ENCODE assay signal across 9 mouse cellular contexts in genomic region chr6:142040306-142041175, GRCm38 (mm10). TPM values are rescaled to one million over a fixed set of nuclear protein-coding genes. Genes with fewer than 3 reads are reported as not detected.
DNase-seq lines count a peak whose midpoint lies in the region; ATAC-seq and TF ChIP-seq lines count a peak whose summit lies in the region.
"Had no signal": no experiment of that assay in that cellular context is flagged by ENCODE, and none has a peak within 500 bp of the region (broad histone marks: within the 10 kb centered on the region; RNA-seq: fewer than 3 reads in every experiment).

No protein-coding gene starts in this region.

- H3K9ac ChIP-seq in kidney, embryonic 15.5 days, result no peak overlapping the region
- H3K9ac ChIP-seq in liver, embryonic 14.5 days (replicated peaks), result no peak overlapping the region

- WGBS in kidney, embryonic 15.5 days, result 39% methylated on average over 16 of the region's 16 CpGs
- WGBS in liver, embryonic 14.5 days (ENCODE audit: insufficient replicate concordance), result 42% methylated on average over 16 of the region's 16 CpGs

- no peaks in the 10 kb centered on the region for H3K27me3 ChIP-seq in kidney, embryonic 15.5 days
- no peaks in the 10 kb centered on the region for H3K27me3 ChIP-seq in liver, embryonic 14.5 days (ENCODE audit: control insufficient read depth, insufficient read depth, low read length)

- H3K27ac ChIP-seq in kidney, embryonic 15.5 days, result peak overlapping the region; percentile 56; the same call in 1 of the 2 replicates
- H3K27ac ChIP-seq in liver, embryonic 14.5 days, result no peak overlapping the region

- no peak for TF ChIP-seq EP300 in liver, embryonic 14.5 days (IDR thresholded peaks at IDR 0.05; ENCODE audit: low read depth)

- peak; percentile 94 for ATAC-seq in frontal cortex, adult (ENCODE audit: low TSS enrichment)
- ATAC-seq in kidney, embryonic 15.5 days (replicated peaks; ENCODE audit: low FRiP score), result peak; percentile 86
- ATAC-seq in liver, embryonic 14.5 days (ENCODE audit: insufficient read depth), result no peak
- no peak for ATAC-seq in erythroid progenitor cell, adult 5-6 weeks (replicated peaks; ENCODE audit: low FRiP score, poor library complexity, severe bottlenecking)

- peak; percentile 45 for TF ChIP-seq CTCF in liver, embryonic 14.5 days (IDR thresholded peaks at IDR 0.05; ENCODE audit: low read depth)

- H3K36me3 ChIP-seq in kidney, embryonic 15.5 days, result no peaks in the 10 kb centered on the region
- H3K36me3 ChIP-seq in liver, embryonic 14.5 days (replicated peaks; ENCODE audit: control insufficient read depth, insufficient read depth, low read depth), result no peaks in the 10 kb centered on the region

- 0 out of 2 replicates have a peak, but pooled peaks cover 2% of the 10 kb centered on the region for H3K4me1 ChIP-seq in kidney, embryonic 15.5 days
- no peaks in the 10 kb centered on the region for H3K4me1 ChIP-seq in liver, embryonic 14.5 days (replicated peaks; ENCODE audit: control insufficient read depth in 2 of 2, insufficient read depth in 2 of 2, low read length in 1 of 2)

- no peak overlapping the region for H3K4me3 ChIP-seq in kidney, embryonic 15.5 days (replicated peaks)
- no peak overlapping the region for H3K4me3 ChIP-seq in liver, embryonic 14.5 days (ENCODE audit: insufficient read depth in 1 of 2, low read depth in 2 of 2, low read length in 2 of 2)

- H3K4me2 ChIP-seq in kidney, embryonic 15.5 days, result peak overlapping the region; percentile 29; the same call in 1 of the 2 replicates
- H3K4me2 ChIP-seq in liver, embryonic 14.5 days (ENCODE audit: low read depth), result no peak overlapping the region

- intact Hi-C loops in gastrocnemius, postnatal 36 days (cut with DNase I), result no loop called here

- DNase-seq in gastrocnemius, postnatal 10 days, result peak; percentile 10
- no peak for DNase-seq in gastrocnemius, postnatal 36 days
- DNase-seq in brain, embryonic 18.5 days (ENCODE audit: low read depth, low spot score), result peak; percentile 37
- DNase-seq in liver, embryonic 14.5 days (ENCODE audit: low read depth in 3 of 3, low spot score in 3 of 3), result no peak
- DNase-seq in ovary, postnatal 36 days (ENCODE audit: low spot score), result peak; percentile 7

- no peaks in the 10 kb centered on the region for H3K9me3 ChIP-seq in kidney, embryonic 15.5 days (replicated peaks)
- no peaks in the 10 kb centered on the region for H3K9me3 ChIP-seq in liver, embryonic 14.5 days (ENCODE audit: control insufficient read depth, low read length)

RNA-seq across cellular contexts. Expression of gene Gm6614, which starts 29.3 kb away (rescaled TPM):
- not detected for total RNA-seq in gastrocnemius, postnatal 10 days (2021)
- not detected for total RNA-seq in gastrocnemius, postnatal 36 days (2021)
- polyA plus RNA-seq in kidney, embryonic 15.5 days (2015; fragmentation: Nextera tagmentation; extraction: Ambion mirVana), result not detected in 2 replicates
- not detected in 2 replicates for polyA plus RNA-seq in liver, embryonic 14.5 days (2012; rRNA removed)
- polyA plus RNA-seq in liver, embryonic 14.5 days (2014; fragmentation: Nextera tagmentation; extraction: Ambion mirVana), result not detected in 2 replicates
- total RNA-seq in erythroid progenitor cell, adult 5-6 weeks (2015; ENCODE audit: low replicate concordance), result not detected in 2 replicates
- not detected in 2 replicates for total RNA-seq in erythroid progenitor cell, adult 5-6 weeks (2017; ENCODE audit: low replicate concordance)
- total RNA-seq: heart, postnatal 14 days had no signal

Comparison
In these comparisons a context has a peak if more than half of its experiments do, and no peak if none do; other contexts are left out.
1. DNase-seq: peak in gastrocnemius, postnatal 10 days (single experiment), brain, embryonic 18.5 days (single experiment) and ovary, postnatal 36 days (single experiment); none in gastrocnemius, postnatal 36 days (0 of 2) and liver, embryonic 14.5 days (0 of 3).
2. ATAC-seq: peak in frontal cortex, adult (single experiment) and kidney, embryonic 15.5 days (single experiment); none in liver, embryonic 14.5 days (single experiment) and erythroid progenitor cell, adult 5-6 weeks (single experiment).